Mouse (Mus musculus) stomach, postnatal 0 days (tissue): ENCODE measurements around the gene Rasgrp2. TPM values are rescaled to one million over a fixed set of nuclear protein-coding genes. Genes with fewer than 3 reads are reported as not detected.

ENCODE experiments used
- ATAC-seq: fragments of 200-750 bp; cut with Nextera tagmentation; 2 replicates; pipeline ENCODE4 v1.8.0; 2017; ENCODE audit not compliant: low FRiP score, low TSS enrichment
- DNase-seq: peaks from one replicate; pipeline ENCODE4 v3.0.0-alpha.2; 2016; ENCODE audit warnings: low spot score
- H3K27ac ChIP-seq: fragments of 300-500 bp; sonication (generic); replicated peaks from 2 replicates; pipeline ENCODE4 v1.5.1; 2014; ENCODE audit warnings: mild to moderate bottlenecking, control low read depth
- H3K27me3 ChIP-seq: fragments of 300-500 bp; sonication (generic); 2 replicates; pipeline ENCODE4 v1.6.1; 2014; ENCODE audit warnings: low read length; ENCODE audit not compliant: control insufficient read depth, insufficient read depth
- H3K36me3 ChIP-seq: fragments of 300-500 bp; sonication (generic); 2 replicates; pipeline ENCODE4 v1.6.1; 2014; ENCODE audit warnings: low read length, mixed read lengths; ENCODE audit not compliant: control insufficient read depth, insufficient read depth
- H3K4me1 ChIP-seq: fragments of 300-500 bp; sonication (generic); replicated peaks from 2 replicates; pipeline ENCODE4 v1.6.1; 2014; ENCODE audit warnings: antibody characterized with exemption; ENCODE audit not compliant: control insufficient read depth, insufficient read depth
- H3K4me2 ChIP-seq: fragments of 300-500 bp; sonication (generic); replicated peaks from 2 replicates; pipeline ENCODE4 v1.6.1; 2014; ENCODE audit warnings: low read depth, mild to moderate bottlenecking, control low read depth, moderate library complexity
- H3K4me3 ChIP-seq: fragments of 300-500 bp; sonication (generic); 2 replicates; pipeline ENCODE4 v1.5.1; 2014; ENCODE audit warnings: low read depth, low read length, control low read depth
- H3K9ac ChIP-seq: fragments of 300-500 bp; sonication (generic); 2 replicates; pipeline ENCODE4 v1.6.1; 2014; ENCODE audit warnings: mild to moderate bottlenecking, low read length, control low read depth, mixed read lengths
- H3K9me3 ChIP-seq: fragments of 300-500 bp; sonication (generic); 2 replicates; pipeline ENCODE4 v1.6.1; 2016; ENCODE audit warnings: low read length; ENCODE audit not compliant: control insufficient read depth
- CTCF ChIP-seq: IDR thresholded peaks from 2 replicates; pipeline ENCODE4 v1.5.1; 2016; ENCODE audit warnings: antibody characterized with exemption, low read depth, mild to moderate bottlenecking, moderate library complexity
- EP300 ChIP-seq: optimal IDR thresholded peaks from 2 replicates; pipeline ENCODE3; 2016; ENCODE audit warnings: antibody characterized with exemption
- WGBS: fragments of 180-500 bp; shearing (Covaris S2); extraction: QIAGEN DNeasy Blood & Tissue Kit; methylation state at CpG from one replicate; pipeline ENCODE4 v1.1.7; 2014; 5-methylcytosine and 5-hydroxymethylcytosine counted together
- polyA plus RNA-seq: library from polyadenylated mRNA; unstranded; fragments of >200 nt; fragmentation: Nextera tagmentation; extraction: Ambion mirVana; gene quantifications from 2 replicates; pipeline ENCODE4 v1.2.1, GENCODE M21; 2015

The Rasgrp2 gene
- polyA plus RNA-seq, 1 experiment from 2014 or later = 57.3 TPM

DNA sequence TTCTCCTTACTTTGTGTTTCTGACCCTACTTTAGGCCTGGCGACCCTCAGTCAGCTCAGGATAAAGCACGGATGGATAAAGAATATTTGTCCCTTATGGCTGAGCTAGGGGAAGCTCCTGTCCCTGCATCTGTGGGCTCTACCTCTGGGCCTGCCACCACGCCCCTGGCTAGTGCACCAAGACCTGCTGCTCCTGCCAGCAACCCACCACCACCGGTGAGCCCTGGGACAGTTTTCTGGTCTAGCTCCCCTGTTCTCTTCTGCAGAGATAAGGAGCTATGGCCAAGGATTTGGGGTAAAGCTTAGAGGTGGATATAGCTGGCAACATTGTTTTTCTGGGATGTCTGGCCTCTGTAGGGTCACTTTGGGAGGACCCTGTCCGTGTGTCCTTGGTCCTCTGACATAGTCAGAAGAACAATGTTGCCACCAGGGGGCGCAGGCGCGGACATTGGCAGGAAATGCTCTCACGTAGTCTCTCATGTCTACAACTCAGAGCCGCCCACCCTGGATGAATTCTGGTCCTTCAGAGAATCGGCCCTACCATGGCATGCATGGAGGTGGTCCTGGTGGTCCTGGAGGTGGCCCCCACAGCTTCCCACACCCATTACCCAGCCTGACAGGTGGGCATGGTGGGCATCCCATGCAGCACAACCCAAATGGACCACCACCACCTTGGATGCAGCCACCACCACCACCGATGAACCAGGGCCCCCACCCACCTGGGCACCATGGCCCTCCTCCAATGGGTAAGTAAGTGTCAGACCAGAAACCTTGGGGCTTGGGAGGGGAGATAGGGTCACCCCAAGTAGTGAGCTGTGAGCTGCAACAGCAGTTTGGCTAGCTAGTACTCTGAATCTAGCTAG, 25.4 kb upstream of the Rasgrp2 start:
- DNase-seq (peak; percentile 86), ATAC-seq (peak; percentile 38; the same call in 1 of the 2 replicates)
- no peak overlapping the region for H3K27ac ChIP-seq
- WGBS = 57% methylated on average over 12 of the region's 12 CpGs
- peaks cover 63% of the 10 kb centered on the region for H3K36me3 ChIP-seq
- H3K4me1 ChIP-seq = no peaks in the 10 kb centered on the region
- H3K9me3 ChIP-seq = no peaks in the 10 kb centered on the region
- H3K9ac ChIP-seq = no peak overlapping the region
- no peak for TF ChIP-seq EP300
- peak; percentile 83 for TF ChIP-seq CTCF
- no peaks in the 10 kb centered on the region for H3K27me3 ChIP-seq
- no peak overlapping the region for H3K4me3 ChIP-seq
- H3K4me2 ChIP-seq = no peak overlapping the region

DNA sequence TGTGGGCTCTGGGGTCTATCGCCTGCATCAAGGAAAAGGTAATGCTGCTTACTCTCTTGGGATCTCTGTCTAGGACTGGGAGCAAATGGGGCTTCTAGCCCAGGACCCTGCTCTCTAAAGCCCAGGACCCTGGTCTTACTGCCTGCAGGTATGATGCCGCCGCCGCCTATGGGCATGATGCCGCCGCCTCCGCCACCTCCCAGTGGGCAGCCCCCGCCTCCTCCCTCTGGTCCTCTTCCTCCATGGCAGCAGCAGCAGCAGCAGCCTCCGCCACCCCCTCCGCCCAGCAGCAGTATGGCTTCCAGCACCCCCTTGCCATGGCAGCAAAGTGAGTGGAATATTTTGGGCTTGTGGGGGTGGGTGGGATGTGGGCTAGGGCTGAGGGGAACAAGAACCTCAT, 24.6 kb upstream of the Rasgrp2 start:
- Histone ChIP-seq H3K4me3 (no peak overlapping the region), H3K36me3 (peaks cover 63% of the 10 kb centered on the region), H3K9ac (no peak overlapping the region), H3K27me3 (no peaks in the 10 kb centered on the region), H3K4me2 (no peak overlapping the region), H3K9me3 (no peaks in the 10 kb centered on the region), H3K4me1 (no peaks in the 10 kb centered on the region), H3K27ac (no peak overlapping the region)
- ATAC-seq (no peak), DNase-seq (no peak)
- 97% methylated on average over 10 of the region's 10 CpGs for WGBS
- no peak for TF ChIP-seq CTCF
- no peak for TF ChIP-seq EP300

DNA sequence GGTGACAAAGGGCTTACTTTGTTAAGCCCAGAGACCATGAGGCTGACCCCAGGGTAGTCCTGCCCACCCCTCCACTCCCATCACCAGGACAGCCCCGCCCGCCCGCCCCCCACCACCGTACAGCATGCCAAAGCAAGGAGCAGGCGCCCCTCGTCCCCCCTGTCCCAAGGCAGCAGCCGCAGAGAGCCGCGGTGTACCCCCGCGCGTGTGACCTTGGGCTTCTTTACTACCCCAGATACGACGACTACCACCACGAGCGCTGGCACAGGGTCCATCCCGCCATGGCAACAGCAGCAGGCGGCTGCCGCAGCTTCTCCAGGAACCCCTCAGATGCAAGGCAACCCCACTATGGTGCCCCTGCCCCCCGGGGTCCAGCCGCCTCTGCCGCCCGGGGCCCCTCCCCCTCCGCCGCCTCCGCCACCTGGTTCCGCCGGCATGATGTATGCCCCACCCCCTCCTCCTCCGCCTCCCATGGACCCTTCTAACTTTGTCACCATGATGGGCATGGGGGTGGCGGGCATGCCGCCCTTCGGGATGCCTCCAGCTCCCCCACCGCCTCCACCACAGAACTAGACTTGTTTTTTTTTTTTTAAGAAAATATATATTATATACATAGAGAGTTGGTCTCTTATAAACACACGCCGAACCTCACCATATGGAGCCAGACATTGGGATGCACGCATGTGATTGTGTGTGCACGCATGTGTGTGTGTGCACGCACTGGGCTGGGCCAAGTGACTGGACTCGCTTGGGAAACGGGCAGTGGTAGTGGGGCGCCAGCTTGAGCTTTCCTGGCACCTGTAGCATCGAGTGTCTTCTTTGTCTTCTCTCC, 23.5 kb upstream of the Rasgrp2 start:
- H3K27me3 ChIP-seq = no peaks in the 10 kb centered on the region
- TF ChIP-seq EP300 (no peak), CTCF (no peak)
- H3K4me3 ChIP-seq = no peak overlapping the region
- no peaks in the 10 kb centered on the region for H3K4me1 ChIP-seq
- WGBS = 87% methylated on average over 42 of the region's 42 CpGs
- DNase-seq (no peak), ATAC-seq (peak; percentile 19; the same call in 1 of the 2 replicates)
- peaks cover 61% of the 10 kb centered on the region for H3K36me3 ChIP-seq
- no peak overlapping the region for H3K9ac ChIP-seq
- H3K4me2 ChIP-seq = no peak overlapping the region
- H3K9me3 ChIP-seq = no peaks in the 10 kb centered on the region
- H3K27ac ChIP-seq = no peak overlapping the region

DNA sequence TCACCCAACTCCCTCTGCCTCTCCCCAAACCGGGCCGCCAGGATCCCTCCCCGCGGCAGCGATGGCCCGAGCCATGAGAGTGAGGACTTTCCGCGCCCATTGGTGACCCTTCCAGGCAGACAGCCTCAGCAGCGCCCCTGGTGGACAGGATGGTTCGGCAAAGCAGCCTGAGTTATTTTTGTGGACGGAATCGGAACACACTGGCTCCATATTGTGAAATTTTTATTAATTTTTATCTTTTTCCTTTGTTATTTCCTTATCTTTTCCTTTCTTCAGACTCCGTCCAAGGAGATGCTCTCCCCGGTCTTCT, 22.9 kb upstream of the Rasgrp2 start:
- Histone ChIP-seq H3K9ac (no peak overlapping the region), H3K36me3 (peaks cover 56% of the 10 kb centered on the region), H3K27me3 (no peaks in the 10 kb centered on the region), H3K4me1 (no peaks in the 10 kb centered on the region), H3K9me3 (no peaks in the 10 kb centered on the region), H3K4me2 (no peak overlapping the region), H3K4me3 (no peak overlapping the region), H3K27ac (no peak overlapping the region)
- ATAC-seq = no peak
- DNase-seq = peak; percentile 74
- TF ChIP-seq CTCF (peak; percentile 80), EP300 (no peak)
- 75% methylated on average over 14 of the region's 14 CpGs for WGBS

DNA sequence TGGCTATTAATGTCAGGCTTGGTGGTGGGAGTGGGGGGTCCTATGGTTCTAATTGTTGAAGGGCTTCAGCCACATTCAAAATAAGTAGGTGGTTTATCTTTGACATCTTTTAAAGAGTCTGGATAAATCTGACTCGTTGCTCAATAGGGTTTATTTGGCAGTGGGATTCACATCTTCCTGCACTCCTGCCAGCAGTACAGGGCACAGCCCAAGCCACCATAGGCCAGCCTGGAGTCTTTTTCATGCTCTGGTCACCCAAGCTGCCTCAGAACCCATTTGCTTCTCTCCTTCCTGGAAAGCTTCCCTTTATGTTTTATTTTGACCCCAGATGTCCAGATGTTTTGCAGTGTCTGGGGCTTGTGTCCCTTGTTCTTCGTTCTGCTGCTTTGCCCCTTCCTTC, 22.5 kb upstream of the Rasgrp2 start:
- no peak for DNase-seq
- Histone ChIP-seq H3K36me3 (peaks cover 52% of the 10 kb centered on the region), H3K9me3 (no peaks in the 10 kb centered on the region), H3K4me2 (no peak overlapping the region), H3K4me1 (no peaks in the 10 kb centered on the region), H3K4me3 (no peak overlapping the region), H3K27me3 (no peaks in the 10 kb centered on the region), H3K9ac (no peak overlapping the region), H3K27ac (no peak overlapping the region)
- ATAC-seq = no peak
- WGBS = 63% methylated on average over 2 of the region's 2 CpGs
- TF ChIP-seq EP300 = no peak
- TF ChIP-seq CTCF = no peak
